Mouse (Mus musculus) left cerebral cortex, adult 9 months (tissue): ENCODE measurements around the gene Madd.
A peak's percentile ranks its signal among the peaks of the same experiment; 100 is the strongest.
"Not testable (repeated sequence)": the region's sequence is repeated elsewhere in the genome, so short reads cannot be mapped to it uniquely, and the experiment has no call there.

Experiments
- DNase-seq, 2 experiments: peaks; one replicate each; pipeline ENCODE4 v3.0.0; 2022; ENCODE audit warnings: low spot score in 2 of 2

Madd gene

GRCm38 (mm10) chr2:91125101-91125500, 58.5 kb downstream of the Madd start:
- no peak for DNase-seq

GRCm38 (mm10) chr2:91123521-91123920, 60.1 kb downstream of the Madd start:
- no peak for DNase-seq

GRCm38 (mm10) chr2:91121497-91121896, 62.1 kb downstream of the Madd start:
- no peak for DNase-seq

- DNase-seq = no peak
Measured at GRCm38 (mm10) chr2:91121011-91121410, 62.6 kb downstream of the Madd start.

- DNase-seq = no peak
Measured at GRCm38 (mm10) chr2:91120261-91120671, 63.4 kb downstream of the Madd start.

- DNase-seq = no peak
Measured at GRCm38 (mm10) chr2:91119551-91119950, 64.1 kb downstream of the Madd start.

- DNase-seq = no peak
Measured at GRCm38 (mm10) chr2:91119061-91119460, 64.6 kb downstream of the Madd start.

- DNase-seq = no peak
Measured at GRCm38 (mm10) chr2:91118647-91119046, 65.0 kb downstream of the Madd start.

GRCm38 (mm10) chr2:91117585-91118275, 65.9 kb downstream of the Madd start, which contains the start of gene Mybpc3:
Gene Mybpc3 (plus strand): TSS chr2:91118144.
- no peak for DNase-seq

GRCm38 (mm10) chr2:91116842-91117241, 66.8 kb downstream of the Madd start:
- DNase-seq = no peak

GRCm38 (mm10) chr2:91115578-91115970, 68.1 kb downstream of the Madd start:
- DNase-seq = no peak

GRCm38 (mm10) chr2:91114781-91115577, 68.7 kb downstream of the Madd start:
- peak; percentile 59 to 96 for DNase-seq

- DNase-seq = no peak
Measured at GRCm38 (mm10) chr2:91113852-91114251, 69.8 kb downstream of the Madd start.

GRCm38 (mm10) chr2:91113334-91113733, 70.3 kb downstream of the Madd start:
- DNase-seq = no peak

- DNase-seq = no peak
Measured at GRCm38 (mm10) chr2:91112491-91112890, 71.1 kb downstream of the Madd start.

- DNase-seq = not testable (repeated sequence)
Measured at GRCm38 (mm10) chr2:91111832-91112231, 71.8 kb downstream of the Madd start.

- no peak for DNase-seq
Measured at GRCm38 (mm10) chr2:91110429-91110828, 73.2 kb downstream of the Madd start.

GRCm38 (mm10) chr2:91109807-91110385, 73.7 kb downstream of the Madd start:
- no peak for DNase-seq

- DNase-seq = no peak
Measured at GRCm38 (mm10) chr2:91109241-91109640, 74.4 kb downstream of the Madd start.

GRCm38 (mm10) chr2:91108156-91108555, 75.5 kb downstream of the Madd start:
- DNase-seq = no peak

GRCm38 (mm10) chr2:91101124-91101740, 82.4 kb downstream of the Madd start:
- DNase-seq = peak in 1 of 2 experiments; percentile 91

GRCm38 (mm10) chr2:91098156-91098555, 85.5 kb downstream of the Madd start:
- DNase-seq = no peak
